In genomic region chr11:23855182-23855802, GRCm38 (mm10) we compare ENCODE assay signal across 8 mouse cellular contexts. TPM values are rescaled to one million over a fixed set of nuclear protein-coding genes. Genes with fewer than 3 reads are reported as not detected.
DNase-seq lines count a peak whose midpoint lies in the region; ATAC-seq and TF ChIP-seq lines count a peak whose summit lies in the region.

No protein-coding gene starts in this region.

- H3K27me3 ChIP-seq in embryonic facial prominence, embryonic 14.5 days (replicated peaks; ENCODE audit: control insufficient read depth, insufficient read depth, low read length), result no peaks in the 10 kb centered on the region
- H3K27me3 ChIP-seq in heart, embryonic 12.5 days (replicated peaks), result no peaks in the 10 kb centered on the region
- H3K27me3 ChIP-seq in liver, postnatal 0 days (ENCODE audit: insufficient read depth, low read length), result no peaks in the 10 kb centered on the region
- no peaks in the 10 kb centered on the region for H3K27me3 ChIP-seq in neural tube, embryonic 14.5 days (ENCODE audit: control insufficient read depth, insufficient read depth, low read length)

- WGBS in embryonic facial prominence, embryonic 14.5 days, result 5% methylated on average over 3 of the region's 3 CpGs
- WGBS in heart, embryonic 12.5 days, result 9% methylated on average over 3 of the region's 3 CpGs
- 13% methylated on average over 3 of the region's 3 CpGs for WGBS in liver, postnatal 0 days (ENCODE audit: insufficient replicate concordance)
- WGBS in neural tube, embryonic 14.5 days, result 25% methylated on average over 3 of the region's 3 CpGs

- no peak overlapping the region for H3K4me2 ChIP-seq in embryonic facial prominence, embryonic 14.5 days (ENCODE audit: low read depth, low read length)
- H3K4me2 ChIP-seq in heart, embryonic 12.5 days, result no peak overlapping the region
- H3K4me2 ChIP-seq in liver, postnatal 0 days (ENCODE audit: low read depth, low read length), result no peak overlapping the region
- H3K4me2 ChIP-seq in neural tube, embryonic 14.5 days (ENCODE audit: low read depth, low read length), result no peak overlapping the region

- peaks cover 36% of the 10 kb centered on the region for H3K36me3 ChIP-seq in embryonic facial prominence, embryonic 14.5 days (ENCODE audit: control insufficient read depth, insufficient read depth, low read length)
- H3K36me3 ChIP-seq in heart, embryonic 12.5 days, result peaks cover 37% of the 10 kb centered on the region
- peaks cover 18% of the 10 kb centered on the region for H3K36me3 ChIP-seq in liver, postnatal 0 days (replicated peaks; ENCODE audit: insufficient read depth, low read length)
- peaks cover 34% of the 10 kb centered on the region for H3K36me3 ChIP-seq in neural tube, embryonic 14.5 days (ENCODE audit: control insufficient read depth, insufficient read depth, low read length)

- H3K4me1 ChIP-seq in embryonic facial prominence, embryonic 14.5 days (ENCODE audit: control insufficient read depth, insufficient read depth, low read length), result no peaks in the 10 kb centered on the region
- H3K4me1 ChIP-seq in heart, embryonic 12.5 days (replicated peaks), result no peaks in the 10 kb centered on the region
- no peaks in the 10 kb centered on the region for H3K4me1 ChIP-seq in liver, postnatal 0 days (ENCODE audit: insufficient read depth)
- H3K4me1 ChIP-seq in neural tube, embryonic 14.5 days (ENCODE audit: control insufficient read depth, insufficient read depth, low read length), result no peaks in the 10 kb centered on the region

- H3K27ac ChIP-seq in embryonic facial prominence, embryonic 14.5 days (replicated peaks; ENCODE audit: low read depth, low read length), result no peak overlapping the region
- no peak overlapping the region for H3K27ac ChIP-seq in heart, embryonic 12.5 days (ENCODE audit: poor library complexity, severe bottlenecking)
- no peak overlapping the region for H3K27ac ChIP-seq in liver, postnatal 0 days (ENCODE audit: low read depth)
- no peak overlapping the region for H3K27ac ChIP-seq in neural tube, embryonic 14.5 days (ENCODE audit: low read depth, low read length)

- no peak overlapping the region for H3K9ac ChIP-seq in embryonic facial prominence, embryonic 14.5 days (ENCODE audit: low read depth, low read length)
- H3K9ac ChIP-seq in heart, embryonic 12.5 days, result no peak overlapping the region
- H3K9ac ChIP-seq in liver, postnatal 0 days (replicated peaks), result no peak overlapping the region
- H3K9ac ChIP-seq in neural tube, embryonic 14.5 days (replicated peaks; ENCODE audit: low read depth, low read length), result no peak overlapping the region

- ATAC-seq in embryonic facial prominence, embryonic 14.5 days (ENCODE audit: low read depth), result peak; percentile 80
- peak; percentile 53; the same call in 1 of the 2 replicates for ATAC-seq in heart, embryonic 12.5 days (ENCODE audit: insufficient number of reproducible peaks, low FRiP score)
- ATAC-seq in liver, postnatal 0 days, result peak; percentile 43; the same call in 1 of the 2 replicates
- ATAC-seq in neural tube, embryonic 14.5 days (ENCODE audit: low read depth), result peak; percentile 86

- peak; percentile 78 for TF ChIP-seq CTCF in liver, postnatal 0 days (IDR thresholded peaks at IDR 0.05; ENCODE audit: low read depth)

- DNase-seq in CD4-positive helper T cell, adult 2 months (ENCODE audit: low read depth, low spot score), result peak; percentile 64
- DNase-seq in adrenal gland, postnatal 25 days, result peak; percentile 70
- DNase-seq in embryonic facial prominence, embryonic 14.5 days (ENCODE audit: low spot score), result peak; percentile 75
- DNase-seq in kidney, postnatal 10 days, result peak; percentile 82
- peak; percentile 71 for DNase-seq in liver, postnatal 0 days
- peak; percentile 33 for DNase-seq in testis, postnatal 14 days (ENCODE audit: low spot score)

- H3K9me3 ChIP-seq in embryonic facial prominence, embryonic 14.5 days (ENCODE audit: control insufficient read depth, low read length), result no peaks in the 10 kb centered on the region
- H3K9me3 ChIP-seq in heart, embryonic 12.5 days (replicated peaks), result no peaks in the 10 kb centered on the region
- no peaks in the 10 kb centered on the region for H3K9me3 ChIP-seq in liver, postnatal 0 days (ENCODE audit: low read length)
- no peaks in the 10 kb centered on the region for H3K9me3 ChIP-seq in neural tube, embryonic 14.5 days (ENCODE audit: control insufficient read depth, low read length)

- H3K4me3 ChIP-seq in embryonic facial prominence, embryonic 14.5 days (ENCODE audit: low read depth, low read length), result no peak overlapping the region
- H3K4me3 ChIP-seq in heart, embryonic 12.5 days, result no peak overlapping the region
- no peak overlapping the region for H3K4me3 ChIP-seq in liver, postnatal 0 days (ENCODE audit: low read depth, low read length)
- no peak overlapping the region for H3K4me3 ChIP-seq in neural tube, embryonic 14.5 days (ENCODE audit: low read depth, low read length)

- no peak for TF ChIP-seq EP300 in liver, postnatal 0 days (IDR thresholded peaks at IDR 0.05; ENCODE audit: low read depth)

RNA-seq across cellular contexts. Expression of gene Papolg, which starts 39.8 kb away (rescaled TPM):
- total RNA-seq in adrenal gland, postnatal 25 days (2021), result 12.8 and 14.7 TPM in 2 replicates
- 12.5 and 14.1 TPM in 2 replicates for polyA plus RNA-seq in embryonic facial prominence, embryonic 14.5 days (2014; fragmentation: Nextera tagmentation; extraction: Ambion mirVana)
- polyA plus RNA-seq in heart, embryonic 12.5 days (2016; fragmentation: Nextera tagmentation; extraction: Ambion mirVana), result 12.0 and 12.1 TPM in 2 replicates
- 2.3 and 2.5 TPM in 2 replicates for polyA plus RNA-seq in liver, postnatal 0 days (2015; fragmentation: Nextera tagmentation; extraction: Ambion mirVana)
- polyA plus RNA-seq in neural tube, embryonic 14.5 days (2014; fragmentation: Nextera tagmentation; extraction: Ambion mirVana), result 23.9 and 24.9 TPM in 2 replicates
